Mouse (Mus musculus) liver, embryonic 14.5 days (tissue): Measurements from ENCODE around the gene Tcap.

ENCODE experiments used
- CTCF ChIP-seq: IDR thresholded peaks from 2 replicates; pipeline ENCODE4 v1.5.1; 2016; ENCODE audit warnings: antibody characterized with exemption, low read depth, control low read depth
- EP300 ChIP-seq: IDR thresholded peaks from 2 replicates; pipeline ENCODE4 v1.6.1; 2016; ENCODE audit warnings: antibody characterized with exemption, low read depth

DNA sequence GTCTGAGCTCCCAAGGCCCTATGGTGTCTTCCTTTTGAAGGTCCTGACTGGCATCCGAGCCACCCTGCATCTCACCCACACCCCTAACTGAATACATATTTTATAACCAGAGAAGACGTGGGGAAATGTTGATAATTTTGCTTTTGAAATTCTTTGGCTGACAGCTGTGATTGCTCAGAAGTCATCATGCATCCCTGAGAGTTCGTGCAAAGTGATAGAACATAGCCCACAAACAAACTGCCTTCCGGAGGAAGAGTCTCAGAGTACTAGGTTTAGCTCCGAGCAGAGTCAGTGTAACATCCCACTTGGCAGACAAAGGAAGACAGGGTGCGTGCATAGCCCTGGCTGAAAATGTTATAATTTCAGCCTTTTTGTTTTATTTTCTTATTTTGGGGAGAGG, 10.4 kb upstream of the Tcap start:
- TF ChIP-seq CTCF (no peak), EP300 (no peak)
